Mouse (Mus musculus): ENCODE measurements around the gene Lime1. TPM values are rescaled to one million over a fixed set of nuclear protein-coding genes. Genes with fewer than 3 reads are reported as not detected.

Lime1 gene
- polyA plus RNA-seq, 1 experiment from 2014 or later: 19.7 TPM

- Histone ChIP-seq H3K36me3 (ENCODE audit: control insufficient read depth, insufficient read depth, low read length) (0 out of 2 replicates have a peak, but pooled peaks cover 3% of the 10 kb centered on the region), H3K27ac (ENCODE audit: low read depth, low read length) (no peak overlapping the region), H3K9me3 (ENCODE audit: control insufficient read depth, low read length) (no peaks in the 10 kb centered on the region), H3K9ac (ENCODE audit: low read length) (no peak overlapping the region), H3K4me1 (ENCODE audit: control insufficient read depth, insufficient read depth, low read length) (no peaks in the 10 kb centered on the region), H3K27me3 (ENCODE audit: control insufficient read depth, insufficient read depth, low read length) (no peaks in the 10 kb centered on the region), H3K4me3 (ENCODE audit: low read depth, low read length) (no peak overlapping the region), H3K4me2 (no peak overlapping the region)
- ATAC-seq (ENCODE audit: low FRiP score) (no peak), DNase-seq (ENCODE audit: low spot score, missing footprints) (no peak)
- 94% methylated on average over 9 of the region's 9 CpGs for WGBS
Measured at GRCm38 (mm10) chr2:181423834-181424233, 44.0 kb downstream of the Lime1 start.

Other genes starting within 250 kb of the Lime1 start
- gene Kcnq2, start 244.8 kb upstream of the Lime1 start, polyA plus RNA-seq (2014; fragmentation: Nextera tagmentation; extraction: Ambion mirVana): 8.7 and 8.8 TPM in 2 replicates
- gene Eef1a2, start 223.1 kb upstream of the Lime1 start, polyA plus RNA-seq (2014; fragmentation: Nextera tagmentation; extraction: Ambion mirVana): 0.87 and 0.94 TPM in 2 replicates
- 414 and 426 TPM in 2 replicates for gene Ppdpf, start 192.8 kb upstream of the Lime1 start, polyA plus RNA-seq (2014; fragmentation: Nextera tagmentation; extraction: Ambion mirVana)
- gene Ptk6, start 177.3 kb upstream of the Lime1 start, polyA plus RNA-seq (2014; fragmentation: Nextera tagmentation; extraction: Ambion mirVana): not detected in 2 replicates
- 0.14 TPM in 1 of 2 replicates, not detected in the other for gene Srms, start 166.9 kb upstream of the Lime1 start, polyA plus RNA-seq (2014; fragmentation: Nextera tagmentation; extraction: Ambion mirVana)
- gene Fndc11, start 160.1 kb upstream of the Lime1 start, polyA plus RNA-seq (2014; fragmentation: Nextera tagmentation; extraction: Ambion mirVana): 0.15 TPM in 2 replicates
- gene Helz2, start 138.1 kb upstream of the Lime1 start, polyA plus RNA-seq (2014; fragmentation: Nextera tagmentation; extraction: Ambion mirVana): 0.44 and 0.56 TPM in 2 replicates
- 18.9 and 19.7 TPM in 2 replicates for gene Gmeb2, start 92.0 kb upstream of the Lime1 start, polyA plus RNA-seq (2014; fragmentation: Nextera tagmentation; extraction: Ambion mirVana)
- 357 and 359 TPM in 2 replicates for gene Stmn3, start 65.6 kb upstream of the Lime1 start, polyA plus RNA-seq (2014; fragmentation: Nextera tagmentation; extraction: Ambion mirVana)
- 50.8 and 57.8 TPM in 2 replicates for gene Rtel1, start 60.3 kb upstream of the Lime1 start, polyA plus RNA-seq (2014; fragmentation: Nextera tagmentation; extraction: Ambion mirVana)
- gene Zgpat, start 15.2 kb upstream of the Lime1 start, polyA plus RNA-seq (2014; fragmentation: Nextera tagmentation; extraction: Ambion mirVana): 34.5 and 36.8 TPM in 2 replicates
- gene Arfrp1, start 14.7 kb upstream of the Lime1 start, polyA plus RNA-seq (2014; fragmentation: Nextera tagmentation; extraction: Ambion mirVana): 54.2 and 60.9 TPM in 2 replicates
- gene Zbtb46, start 79.3 kb downstream of the Lime1 start, polyA plus RNA-seq (2014; fragmentation: Nextera tagmentation; extraction: Ambion mirVana): 16.2 and 16.5 TPM in 2 replicates
- 0.15 and 0.21 TPM in 2 replicates for gene Abhd16b, start 113.1 kb downstream of the Lime1 start, polyA plus RNA-seq (2014; fragmentation: Nextera tagmentation; extraction: Ambion mirVana)
- gene Tpd52l2, start 117.1 kb downstream of the Lime1 start, polyA plus RNA-seq (2014; fragmentation: Nextera tagmentation; extraction: Ambion mirVana): 146 and 149 TPM in 2 replicates
- gene Dnajc5, start 140.4 kb downstream of the Lime1 start, polyA plus RNA-seq (2014; fragmentation: Nextera tagmentation; extraction: Ambion mirVana): 93.6 and 102 TPM in 2 replicates
- gene Uckl1, start 204.8 kb downstream of the Lime1 start, polyA plus RNA-seq (2014; fragmentation: Nextera tagmentation; extraction: Ambion mirVana): 46.4 and 50.2 TPM in 2 replicates
- gene Prpf6, start 211.8 kb downstream of the Lime1 start, polyA plus RNA-seq (2014; fragmentation: Nextera tagmentation; extraction: Ambion mirVana): 77.0 and 82.6 TPM in 2 replicates
- gene Zfp512b, start 212.7 kb downstream of the Lime1 start, polyA plus RNA-seq (2014; fragmentation: Nextera tagmentation; extraction: Ambion mirVana): 24.6 and 27.0 TPM in 2 replicates
- 63.4 and 64.4 TPM in 2 replicates for gene Samd10, start 219.1 kb downstream of the Lime1 start, polyA plus RNA-seq (2014; fragmentation: Nextera tagmentation; extraction: Ambion mirVana)